Mouse (Mus musculus): ENCODE measurements around the gene Sipa1l2. TPM values are rescaled to one million over a fixed set of nuclear protein-coding genes. Genes with fewer than 3 reads are reported as not detected.

Gene Sipa1l2
- polyA plus RNA-seq, 1 experiment from 2014 or later, result 3.4 TPM

GRCm38 (mm10) chr8:125471374-125471773 lies 98.2 kb downstream of the Sipa1l2 start:
- no peak for DNase-seq (ENCODE audit: low spot score)

- no peak for DNase-seq (ENCODE audit: low spot score)
These were observed 104.3 kb downstream of the Sipa1l2 start for GRCm38 (mm10) chr8:125465156-125465821.

GRCm38 (mm10) chr8:125462901-125463300 lies 106.7 kb downstream of the Sipa1l2 start:
- no peak for DNase-seq (ENCODE audit: low spot score)

GRCm38 (mm10) chr8:125461504-125461903 lies 108.1 kb downstream of the Sipa1l2 start:
- peak; percentile 6 for DNase-seq (ENCODE audit: low spot score)

- DNase-seq (ENCODE audit: low spot score), result no peak
These were observed 109.0 kb downstream of the Sipa1l2 start for GRCm38 (mm10) chr8:125460602-125461001.

GRCm38 (mm10) chr8:125449048-125449447 lies 120.6 kb downstream of the Sipa1l2 start:
- no peak for DNase-seq (ENCODE audit: low spot score)

GRCm38 (mm10) chr8:125447543-125447942 lies 122.1 kb downstream of the Sipa1l2 start:
- no peak for DNase-seq (ENCODE audit: low spot score)

GRCm38 (mm10) chr8:125446236-125446635 lies 123.4 kb downstream of the Sipa1l2 start:
- no peak for DNase-seq (ENCODE audit: low spot score)

GRCm38 (mm10) chr8:125445225-125445609 lies 124.4 kb downstream of the Sipa1l2 start:
- no peak for DNase-seq (ENCODE audit: low spot score)

- DNase-seq (ENCODE audit: low spot score), result no peak
These were observed 125.0 kb downstream of the Sipa1l2 start for GRCm38 (mm10) chr8:125444457-125445224.

GRCm38 (mm10) chr8:125435320-125436100 lies 134.1 kb downstream of the Sipa1l2 start:
- DNase-seq (ENCODE audit: low spot score), result peak; percentile 27

GRCm38 (mm10) chr8:125434151-125434550 lies 135.5 kb downstream of the Sipa1l2 start:
- DNase-seq (ENCODE audit: low spot score), result peak; percentile 69

GRCm38 (mm10) chr8:125431321-125431720 lies 138.3 kb downstream of the Sipa1l2 start:
- no peak for DNase-seq (ENCODE audit: low spot score)

- DNase-seq (ENCODE audit: low spot score), result no peak
These were observed 138.8 kb downstream of the Sipa1l2 start for GRCm38 (mm10) chr8:125430796-125431195.

GRCm38 (mm10) chr8:125428979-125429690 lies 140.5 kb downstream of the Sipa1l2 start:
- DNase-seq (ENCODE audit: low spot score), result no peak

GRCm38 (mm10) chr8:125423861-125424260 lies 145.7 kb downstream of the Sipa1l2 start:
- no peak for DNase-seq (ENCODE audit: low spot score)

- DNase-seq (ENCODE audit: low spot score), result no peak
These were observed 150.3 kb downstream of the Sipa1l2 start for GRCm38 (mm10) chr8:125419202-125419830.

GRCm38 (mm10) chr8:125416146-125416545 lies 153.5 kb downstream of the Sipa1l2 start:
- DNase-seq (ENCODE audit: low spot score), result no peak

- no peak for DNase-seq (ENCODE audit: low spot score)
These were observed 155.0 kb downstream of the Sipa1l2 start for GRCm38 (mm10) chr8:125414651-125415050.

GRCm38 (mm10) chr8:125413001-125413909 lies 156.4 kb downstream of the Sipa1l2 start:
- DNase-seq (ENCODE audit: low spot score), result peak; percentile 54

All from thymus, postnatal 0 days (tissue).